Mouse (Mus musculus): ENCODE data around the gene Filip1l.

- TF ChIP-seq CTCF (IDR thresholded peaks at IDR 0.05; ENCODE audit: low read depth, low read length) (no peak), POLR2A (IDR thresholded peaks at IDR 0.05; ENCODE audit: borderline replicate concordance, low read depth, low read length) (no peak)
Measured at GRCm38 (mm10) chr16:57317882-57318636, 34.8 kb upstream of the Filip1l start.
